Mouse (Mus musculus): Measurements from ENCODE around the gene Hsd17b10. TPM values are rescaled to one million over a fixed set of nuclear protein-coding genes. Genes with fewer than 3 reads are reported as not detected.

Gene Hsd17b10
- polyA plus RNA-seq (2015; fragmentation: Nextera tagmentation; extraction: Ambion mirVana), result 72.2 and 79.0 TPM in 2 replicates

DNA sequence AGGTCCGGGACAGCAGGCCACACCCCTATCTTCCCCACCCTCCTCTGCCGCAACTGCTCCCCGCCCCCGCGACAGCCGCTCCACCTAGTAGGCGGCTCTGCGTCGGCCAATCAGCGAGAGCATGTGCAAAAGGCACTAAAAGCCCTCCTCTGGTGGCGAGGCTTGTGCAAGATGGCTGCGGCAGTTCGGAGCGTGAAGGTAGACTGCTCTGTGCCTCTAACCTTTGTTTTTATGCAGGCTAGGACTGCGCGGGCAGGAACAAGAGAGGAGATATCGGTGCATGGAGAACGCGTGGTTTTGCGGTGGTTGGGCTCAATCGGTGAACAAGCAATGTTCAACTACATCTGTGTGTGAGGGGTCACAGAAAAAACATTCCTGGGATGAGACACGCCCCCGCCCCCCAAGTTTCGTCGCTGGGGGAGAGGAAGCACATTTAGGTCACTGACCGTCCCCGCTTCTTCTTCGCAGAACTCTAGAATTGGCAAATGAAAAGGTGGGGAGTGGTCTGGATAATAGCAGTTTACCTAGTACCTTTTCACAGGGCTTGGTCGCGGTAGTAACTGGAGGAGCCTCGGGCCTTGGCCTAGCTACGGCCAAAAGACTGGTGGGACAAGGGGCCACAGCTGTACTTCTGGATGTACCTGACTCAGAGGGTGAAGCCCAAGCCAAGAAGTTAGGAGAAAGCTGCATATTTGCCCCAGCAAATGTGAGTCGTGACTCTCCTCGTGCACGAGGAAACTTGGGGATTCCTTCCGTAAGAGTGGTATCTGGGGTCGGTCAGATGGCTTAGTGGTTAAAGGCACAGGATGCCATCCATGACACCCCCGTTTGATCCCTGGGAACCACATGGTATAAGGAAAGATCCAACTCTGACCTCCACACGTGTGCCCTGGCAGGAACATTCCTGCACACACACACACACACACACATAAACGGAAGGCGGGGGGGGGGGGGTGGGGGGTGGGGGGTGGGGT, at the start of gene Hsd17b10:
Hsd17b10 (plus strand) TSS at position 109 of the 974 bp plus-strand sequence.

DNA sequence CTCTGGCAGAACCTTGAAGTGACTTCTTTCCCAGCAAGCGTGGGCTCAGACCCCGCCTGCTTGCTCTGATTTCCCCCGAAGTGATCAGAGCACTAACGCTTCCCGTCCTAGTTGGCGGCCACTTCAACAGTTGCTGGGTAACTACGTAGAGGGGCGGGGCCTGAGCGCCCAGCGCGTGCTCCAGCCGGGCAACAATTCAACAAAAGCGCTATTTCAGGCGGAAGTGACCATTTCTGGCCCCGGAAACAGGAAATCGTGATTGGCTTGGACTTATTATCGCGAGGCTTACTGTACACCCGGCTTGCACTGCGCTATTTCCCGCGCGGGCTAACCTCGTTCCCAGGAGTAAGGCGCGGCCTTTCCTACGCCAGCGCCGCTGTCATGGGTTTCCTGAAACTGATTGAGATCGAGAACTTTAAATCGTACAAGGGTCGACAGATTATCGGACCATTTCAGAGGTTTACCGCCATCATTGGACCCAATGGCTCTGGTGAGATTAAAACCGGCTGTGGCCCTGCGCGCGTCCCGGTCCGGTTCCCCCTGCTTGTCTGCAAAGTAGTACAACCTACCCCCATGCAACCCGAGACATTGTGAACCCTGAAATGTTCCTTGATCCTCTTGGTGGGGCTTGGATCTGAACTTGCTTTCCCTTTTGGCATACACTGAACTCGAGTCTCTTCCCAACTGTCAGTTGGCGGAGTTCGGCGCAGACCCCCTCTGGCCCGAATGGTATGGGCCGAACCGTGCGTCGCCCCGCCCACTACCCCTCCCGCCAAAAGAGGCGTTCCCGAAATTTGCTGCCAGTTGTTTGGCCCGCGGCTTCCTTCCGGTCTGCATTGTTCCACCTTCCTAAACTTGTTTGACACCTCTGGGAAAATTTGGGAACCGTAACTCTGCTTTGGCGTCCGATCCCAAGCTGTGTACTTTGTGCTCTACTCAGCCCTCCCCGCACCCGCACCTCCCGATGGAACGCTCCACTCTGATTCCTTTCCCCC, 14.8 kb downstream of the Hsd17b10 start, which contains the start of the genes Ribc1 and Smc1a:
Ribc1 (minus strand) TSS at position 145 of the 995 bp plus-strand sequence.
Smc1a (plus strand) TSS at position 278 of the 995 bp plus-strand sequence.

Other genes with a start within 250 kb of the Hsd17b10 start
- 14.7 and 16.8 TPM in 2 replicates for gene Huwe1, start 201.0 kb upstream of the Hsd17b10 start, polyA plus RNA-seq (2015; fragmentation: Nextera tagmentation; extraction: Ambion mirVana)
- 3.1 and 3.6 TPM in 2 replicates for gene Ribc1, start 14.4 kb downstream of the Hsd17b10 start, polyA plus RNA-seq (2015; fragmentation: Nextera tagmentation; extraction: Ambion mirVana)
- gene Smc1a, start 14.6 kb downstream of the Hsd17b10 start, polyA plus RNA-seq (2015; fragmentation: Nextera tagmentation; extraction: Ambion mirVana), result 71.4 and 76.8 TPM in 2 replicates
- gene Iqsec2, start 142.4 kb downstream of the Hsd17b10 start, polyA plus RNA-seq (2015; fragmentation: Nextera tagmentation; extraction: Ambion mirVana), result 1.5 and 1.9 TPM in 2 replicates
- gene Kdm5c, start 231.2 kb downstream of the Hsd17b10 start, polyA plus RNA-seq (2015; fragmentation: Nextera tagmentation; extraction: Ambion mirVana), result 15.4 and 17.0 TPM in 2 replicates